Mouse (Mus musculus) testis, adult 2 months (tissue): ENCODE results near the gene Fam192a.

ENCODE experiments used
- CTCF ChIP-seq: fragments of 200-500 bp; IDR thresholded peaks from 2 replicates; pipeline ENCODE4 v1.5.1; 2012; ENCODE audit warnings: low read depth, mild to moderate bottlenecking, inconsistent platforms, low read length, moderate library complexity; ENCODE audit not compliant: control insufficient read depth, insufficient read depth, insufficient replicate concordance
- POLR2A ChIP-seq: fragments of 200-500 bp; IDR thresholded peaks from 2 replicates; pipeline ENCODE4 v1.6.1; 2012; ENCODE audit warnings: low read depth, mild to moderate bottlenecking, inconsistent platforms, low read length, moderate library complexity; ENCODE audit not compliant: control insufficient read depth

DNA sequence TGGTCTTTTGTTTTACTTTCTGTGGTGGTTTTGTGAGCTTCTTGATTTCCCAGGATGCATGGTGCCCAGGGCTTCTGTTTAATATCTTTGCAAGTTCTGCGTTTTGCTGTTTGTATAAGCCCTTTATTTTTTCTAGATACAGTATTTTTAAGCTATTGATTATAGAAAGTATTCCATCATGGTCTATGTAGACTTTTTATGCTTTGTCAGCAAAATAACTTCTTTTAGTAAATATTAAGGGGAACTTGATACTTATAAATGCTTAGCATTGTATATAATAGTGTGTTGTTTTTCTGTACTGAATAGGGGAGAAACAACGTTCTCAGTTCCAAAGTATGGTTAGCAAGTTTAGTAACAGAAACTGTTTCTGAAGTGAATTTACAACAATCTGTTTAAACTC lies 2.2 kb upstream of the Fam192a start:
- TF ChIP-seq POLR2A (no peak), CTCF (no peak)
